Mouse (Mus musculus): ENCODE results near the gene Dync1i2. TPM values are rescaled to one million over a fixed set of nuclear protein-coding genes. Genes with fewer than 3 reads are reported as not detected.

The Dync1i2 gene
- polyA plus RNA-seq, 1 experiment from 2014 or later: 64.1 TPM

- Histone ChIP-seq H3K4me3 (ENCODE audit: low read length) (no peak overlapping the region), H3K9ac (ENCODE audit: low read length) (no peak overlapping the region), H3K9me3 (replicated peaks; ENCODE audit: control insufficient read depth, low read length) (no peaks in the 10 kb centered on the region), H3K36me3 (ENCODE audit: control insufficient read depth, insufficient read depth) (0 out of 2 replicates have a peak, but pooled peaks cover 2% of the 10 kb centered on the region), H3K27me3 (ENCODE audit: control insufficient read depth, insufficient read depth, low read length) (no peaks in the 10 kb centered on the region), H3K4me1 (ENCODE audit: control insufficient read depth, insufficient read depth, low read length) (peaks cover 7% of the 10 kb centered on the region), H3K27ac (ENCODE audit: low read length) (no peak overlapping the region), H3K4me2 (ENCODE audit: low read depth, low read length) (no peak overlapping the region)
- ATAC-seq (replicated peaks; ENCODE audit: extremely low read depth, insufficient read depth, low FRiP score): no peak
- WGBS: 79% methylated on average over 1 of the region's 1 CpGs
Observed at GRCm38 (mm10) chr2:71229603-71230002, 18.1 kb downstream of the Dync1i2 start.

GRCm38 (mm10) chr2:71231951-71232350, 20.4 kb downstream of the Dync1i2 start:
- Histone ChIP-seq H3K4me3 (ENCODE audit: low read length) (no peak overlapping the region), H3K27me3 (ENCODE audit: control insufficient read depth, insufficient read depth, low read length) (no peaks in the 10 kb centered on the region), H3K4me1 (ENCODE audit: control insufficient read depth, insufficient read depth, low read length) (peaks cover 7% of the 10 kb centered on the region), H3K36me3 (ENCODE audit: control insufficient read depth, insufficient read depth) (peaks cover 11% of the 10 kb centered on the region), H3K9me3 (replicated peaks; ENCODE audit: control insufficient read depth, low read length) (no peaks in the 10 kb centered on the region), H3K4me2 (ENCODE audit: low read depth, low read length) (no peak overlapping the region), H3K9ac (ENCODE audit: low read length) (no peak overlapping the region), H3K27ac (ENCODE audit: low read length) (no peak overlapping the region)
- 72% methylated on average over 5 of the region's 5 CpGs for WGBS
- no peak for ATAC-seq (replicated peaks; ENCODE audit: extremely low read depth, insufficient read depth, low FRiP score)

- no peaks in the 10 kb centered on the region for H3K27me3 ChIP-seq (ENCODE audit: control insufficient read depth, insufficient read depth, low read length)
- H3K4me2 ChIP-seq (ENCODE audit: low read depth, low read length): no peak overlapping the region
- 66% methylated on average over 2 of the region's 2 CpGs for WGBS
- H3K27ac ChIP-seq (ENCODE audit: low read length): no peak overlapping the region
- H3K4me1 ChIP-seq (ENCODE audit: control insufficient read depth, insufficient read depth, low read length): peaks cover 7% of the 10 kb centered on the region
- H3K9ac ChIP-seq (ENCODE audit: low read length): no peak overlapping the region
- ATAC-seq (replicated peaks; ENCODE audit: extremely low read depth, insufficient read depth, low FRiP score): no peak
- H3K9me3 ChIP-seq (replicated peaks; ENCODE audit: control insufficient read depth, low read length): no peaks in the 10 kb centered on the region
- no peak overlapping the region for H3K4me3 ChIP-seq (ENCODE audit: low read length)
- H3K36me3 ChIP-seq (ENCODE audit: control insufficient read depth, insufficient read depth): peaks cover 13% of the 10 kb centered on the region
Observed at GRCm38 (mm10) chr2:71232976-71233375, 21.5 kb downstream of the Dync1i2 start.

- WGBS: 80% methylated on average over 4 of the region's 4 CpGs
- no peaks in the 10 kb centered on the region for H3K27me3 ChIP-seq (ENCODE audit: control insufficient read depth, insufficient read depth, low read length)
Observed at GRCm38 (mm10) chr2:71235420-71235819, 23.9 kb downstream of the Dync1i2 start.

GRCm38 (mm10) chr2:71236009-71236408, 24.5 kb downstream of the Dync1i2 start:
- H3K4me2 ChIP-seq (ENCODE audit: low read depth, low read length): no peak overlapping the region
- 95% methylated on average over 6 of the region's 6 CpGs for WGBS
- H3K9ac ChIP-seq (ENCODE audit: low read length): no peak overlapping the region
- H3K4me3 ChIP-seq (ENCODE audit: low read length): no peak overlapping the region
- H3K27ac ChIP-seq (ENCODE audit: low read length): no peak overlapping the region
- peaks cover 7% of the 10 kb centered on the region for H3K4me1 ChIP-seq (ENCODE audit: control insufficient read depth, insufficient read depth, low read length)
- ATAC-seq (replicated peaks; ENCODE audit: extremely low read depth, insufficient read depth, low FRiP score): no peak
- no peaks in the 10 kb centered on the region for H3K9me3 ChIP-seq (replicated peaks; ENCODE audit: control insufficient read depth, low read length)
- peaks cover 20% of the 10 kb centered on the region for H3K36me3 ChIP-seq (ENCODE audit: control insufficient read depth, insufficient read depth)
- no peaks in the 10 kb centered on the region for H3K27me3 ChIP-seq (ENCODE audit: control insufficient read depth, insufficient read depth, low read length)

More at GRCm38 (mm10) chr2:71235420-71235819, 23.9 kb downstream of the Dync1i2 start:
- H3K9me3 ChIP-seq (replicated peaks; ENCODE audit: control insufficient read depth, low read length): no peaks in the 10 kb centered on the region
- H3K4me1 ChIP-seq (ENCODE audit: control insufficient read depth, insufficient read depth, low read length): peaks cover 7% of the 10 kb centered on the region
- H3K4me3 ChIP-seq (ENCODE audit: low read length): no peak overlapping the region
- no peak overlapping the region for H3K27ac ChIP-seq (ENCODE audit: low read length)
- no peak overlapping the region for H3K4me2 ChIP-seq (ENCODE audit: low read depth, low read length)
- H3K9ac ChIP-seq (ENCODE audit: low read length): no peak overlapping the region
- H3K36me3 ChIP-seq (ENCODE audit: control insufficient read depth, insufficient read depth): peaks cover 20% of the 10 kb centered on the region
- no peak for ATAC-seq (replicated peaks; ENCODE audit: extremely low read depth, insufficient read depth, low FRiP score)

GRCm38 (mm10) chr2:71241505-71241904, 30.0 kb downstream of the Dync1i2 start:
- Histone ChIP-seq H3K4me2 (ENCODE audit: low read depth, low read length) (no peak overlapping the region), H3K9me3 (replicated peaks; ENCODE audit: control insufficient read depth, low read length) (no peaks in the 10 kb centered on the region), H3K27me3 (ENCODE audit: control insufficient read depth, insufficient read depth, low read length) (no peaks in the 10 kb centered on the region), H3K27ac (ENCODE audit: low read length) (no peak overlapping the region), H3K36me3 (ENCODE audit: control insufficient read depth, insufficient read depth) (peaks cover 13% of the 10 kb centered on the region), H3K9ac (ENCODE audit: low read length) (no peak overlapping the region), H3K4me3 (ENCODE audit: low read length) (no peak overlapping the region), H3K4me1 (ENCODE audit: control insufficient read depth, insufficient read depth, low read length) (no peaks in the 10 kb centered on the region)
- 91% methylated on average over 2 of the region's 2 CpGs for WGBS
- ATAC-seq (replicated peaks; ENCODE audit: extremely low read depth, insufficient read depth, low FRiP score): no peak

- Histone ChIP-seq H3K9me3 (replicated peaks; ENCODE audit: control insufficient read depth, low read length) (no peaks in the 10 kb centered on the region), H3K9ac (ENCODE audit: low read length) (no peak overlapping the region), H3K4me3 (ENCODE audit: low read length) (no peak overlapping the region), H3K27me3 (ENCODE audit: control insufficient read depth, insufficient read depth, low read length) (no peaks in the 10 kb centered on the region), H3K4me2 (ENCODE audit: low read depth, low read length) (no peak overlapping the region), H3K4me1 (ENCODE audit: control insufficient read depth, insufficient read depth, low read length) (no peaks in the 10 kb centered on the region), H3K27ac (ENCODE audit: low read length) (no peak overlapping the region), H3K36me3 (ENCODE audit: control insufficient read depth, insufficient read depth) (peaks cover 14% of the 10 kb centered on the region; the same call in 1 of the 2 replicates)
- no peak for ATAC-seq (replicated peaks; ENCODE audit: extremely low read depth, insufficient read depth, low FRiP score)
- WGBS: 88% methylated on average over 3 of the region's 3 CpGs
Observed at GRCm38 (mm10) chr2:71242180-71242579, 30.7 kb downstream of the Dync1i2 start.

GRCm38 (mm10) chr2:71243058-71243672, 31.7 kb downstream of the Dync1i2 start:
- 87% methylated on average over 9 of the region's 9 CpGs for WGBS
- ATAC-seq (replicated peaks; ENCODE audit: extremely low read depth, insufficient read depth, low FRiP score): no peak
- H3K9ac ChIP-seq (ENCODE audit: low read length): no peak overlapping the region
- no peak overlapping the region for H3K27ac ChIP-seq (ENCODE audit: low read length)
- H3K4me1 ChIP-seq (ENCODE audit: control insufficient read depth, insufficient read depth, low read length): no peaks in the 10 kb centered on the region
- H3K4me2 ChIP-seq (ENCODE audit: low read depth, low read length): no peak overlapping the region
- H3K27me3 ChIP-seq (ENCODE audit: control insufficient read depth, insufficient read depth, low read length): no peaks in the 10 kb centered on the region
- H3K9me3 ChIP-seq (replicated peaks; ENCODE audit: control insufficient read depth, low read length): no peaks in the 10 kb centered on the region
- peaks cover 9% of the 10 kb centered on the region; the same call in 1 of the 2 replicates for H3K36me3 ChIP-seq (ENCODE audit: control insufficient read depth, insufficient read depth)
- H3K4me3 ChIP-seq (ENCODE audit: low read length): no peak overlapping the region

GRCm38 (mm10) chr2:71244807-71245206, 33.3 kb downstream of the Dync1i2 start:
- WGBS: 89% methylated on average over 7 of the region's 7 CpGs
- no peak for ATAC-seq (replicated peaks; ENCODE audit: extremely low read depth, insufficient read depth, low FRiP score)
- H3K4me2 ChIP-seq (ENCODE audit: low read depth, low read length): no peak overlapping the region
- no peaks in the 10 kb centered on the region for H3K4me1 ChIP-seq (ENCODE audit: control insufficient read depth, insufficient read depth, low read length)
- no peaks in the 10 kb centered on the region for H3K27me3 ChIP-seq (ENCODE audit: control insufficient read depth, insufficient read depth, low read length)
- H3K9ac ChIP-seq (ENCODE audit: low read length): no peak overlapping the region
- no peak overlapping the region for H3K4me3 ChIP-seq (ENCODE audit: low read length)
- no peaks in the 10 kb centered on the region for H3K9me3 ChIP-seq (replicated peaks; ENCODE audit: control insufficient read depth, low read length)
- H3K36me3 ChIP-seq (ENCODE audit: control insufficient read depth, insufficient read depth): peaks cover 15% of the 10 kb centered on the region; the same call in 1 of the 2 replicates
- H3K27ac ChIP-seq (ENCODE audit: low read length): no peak overlapping the region
